Comparison of ENCODE assay signal across 12 mouse cellular contexts in the genomic region with DNA sequence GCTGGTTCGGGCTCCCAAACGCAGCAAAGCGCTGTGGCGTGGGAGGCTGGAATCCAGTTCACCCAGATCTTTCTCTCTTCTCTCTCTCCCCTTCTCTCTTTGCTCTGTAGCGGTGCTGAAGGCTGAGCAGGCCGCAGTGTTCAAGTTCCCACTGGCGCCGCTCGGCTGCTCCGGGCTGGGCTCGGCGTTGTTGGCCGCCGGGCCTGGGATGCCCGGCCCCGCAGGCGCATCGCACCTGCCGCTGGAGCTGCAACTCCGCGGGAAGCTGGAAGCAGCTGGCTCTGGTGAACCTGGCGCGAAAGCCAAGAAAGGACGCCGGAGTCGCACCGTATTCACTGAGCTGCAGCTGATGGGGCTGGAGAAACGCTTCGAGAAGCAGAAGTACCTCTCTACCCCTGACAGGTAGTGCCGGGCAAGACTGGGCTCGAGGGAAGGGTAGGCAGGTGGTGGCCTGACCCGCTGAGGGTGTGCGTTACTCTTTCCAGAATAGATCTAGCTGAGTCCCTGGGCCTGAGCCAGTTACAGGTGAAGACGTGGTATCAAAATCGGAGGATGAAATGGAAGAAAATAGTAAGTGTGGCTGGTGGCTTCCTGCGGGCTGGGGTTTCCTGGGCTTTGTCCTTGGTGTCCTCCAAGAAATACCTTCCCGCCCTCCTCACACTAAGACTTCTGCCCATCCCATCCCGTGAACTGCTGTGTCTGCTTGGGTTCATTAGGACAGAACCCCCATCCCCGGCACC. TPM values are rescaled to one million over a fixed set of nuclear protein-coding genes. Genes with fewer than 3 reads are reported as not detected.
DNase-seq lines count a peak whose midpoint lies in the region; ATAC-seq and TF ChIP-seq lines count a peak whose summit lies in the region.
"Had no signal": no experiment of that assay in that cellular context is flagged by ENCODE, and none has a peak within 500 bp of the region (broad histone marks: within the 10 kb centered on the region; RNA-seq: fewer than 3 reads in every experiment).

No protein-coding gene starts in this region.

- H3K4me2 ChIP-seq in hindbrain, embryonic 12.5 days (replicated peaks): no peak overlapping the region
- H3K4me2 ChIP-seq in hindbrain, embryonic 13.5 days: no peak overlapping the region
- H3K4me2 ChIP-seq in embryonic facial prominence, embryonic 14.5 days (ENCODE audit: low read depth, low read length): peak overlapping the region; percentile 73
- no peak overlapping the region for H3K4me2 ChIP-seq in midbrain, embryonic 12.5 days (replicated peaks)

- ATAC-seq in hindbrain, embryonic 12.5 days (ENCODE audit: low FRiP score): no peak
- ATAC-seq in hindbrain, embryonic 13.5 days (ENCODE audit: low FRiP score): no peak
- ATAC-seq in embryonic facial prominence, embryonic 14.5 days (ENCODE audit: low read depth): no peak
- no peak for ATAC-seq in midbrain, embryonic 12.5 days (ENCODE audit: low FRiP score, low read depth)
- ATAC-seq in monocyte, adult 5-6 weeks (replicated peaks; ENCODE audit: insufficient number of reproducible peaks, low FRiP score, low TSS enrichment, poor library complexity, severe bottlenecking): no peak

- peak; percentile 67 for DNase-seq in ZHBTc4 (ENCODE audit: low read depth, low spot score)
- DNase-seq in embryonic facial prominence, embryonic 14.5 days (ENCODE audit: low spot score): no peak
- DNase-seq in lung, adult 2 months: no peak
- no peak for DNase-seq in urinary bladder, postnatal 25 days (ENCODE audit: low spot score)
- DNase-seq: kidney, postnatal 10 days; left cerebral cortex, postnatal 4 days; right cerebral cortex, adult 18-20 months; thymus, adult 18-20 months had no signal

- H3K27ac ChIP-seq in hindbrain, embryonic 12.5 days: no peak overlapping the region
- no peak overlapping the region for H3K27ac ChIP-seq in hindbrain, embryonic 13.5 days
- no peak overlapping the region for H3K27ac ChIP-seq in embryonic facial prominence, embryonic 14.5 days (replicated peaks; ENCODE audit: low read depth, low read length)
- H3K27ac ChIP-seq in midbrain, embryonic 12.5 days (replicated peaks): no peak overlapping the region

- under 1% methylated on average over 39 of the region's 39 CpGs for WGBS in hindbrain, embryonic 12.5 days
- under 1% methylated on average over 39 of the region's 39 CpGs for WGBS in hindbrain, embryonic 13.5 days
- 2% methylated on average over 39 of the region's 39 CpGs for WGBS in embryonic facial prominence, embryonic 14.5 days
- WGBS in midbrain, embryonic 12.5 days: under 1% methylated on average over 39 of the region's 39 CpGs
- 6% methylated on average over 39 of the region's 39 CpGs for WGBS in lung, adult 2 months

- H3K36me3 ChIP-seq in hindbrain, embryonic 12.5 days: no peaks in the 10 kb centered on the region
- no peaks in the 10 kb centered on the region for H3K36me3 ChIP-seq in hindbrain, embryonic 13.5 days
- no peaks in the 10 kb centered on the region for H3K36me3 ChIP-seq in embryonic facial prominence, embryonic 14.5 days (ENCODE audit: control insufficient read depth, insufficient read depth, low read length)
- no peaks in the 10 kb centered on the region for H3K36me3 ChIP-seq in midbrain, embryonic 12.5 days

- H3K27me3 ChIP-seq in hindbrain, embryonic 12.5 days: peaks cover 98% of the 10 kb centered on the region
- H3K27me3 ChIP-seq in hindbrain, embryonic 13.5 days: peaks cover 100% of the 10 kb centered on the region
- peaks cover 96% of the 10 kb centered on the region for H3K27me3 ChIP-seq in embryonic facial prominence, embryonic 14.5 days (replicated peaks; ENCODE audit: control insufficient read depth, insufficient read depth, low read length)
- H3K27me3 ChIP-seq in midbrain, embryonic 12.5 days: peaks cover 100% of the 10 kb centered on the region

- H3K9ac ChIP-seq in hindbrain, embryonic 12.5 days: no peak overlapping the region
- no peak overlapping the region for H3K9ac ChIP-seq in hindbrain, embryonic 13.5 days
- H3K9ac ChIP-seq in embryonic facial prominence, embryonic 14.5 days (ENCODE audit: low read depth, low read length): peak overlapping the region; percentile 74
- no peak overlapping the region for H3K9ac ChIP-seq in midbrain, embryonic 12.5 days (replicated peaks)

- peak overlapping the region; percentile 6; the same call in 1 of the 2 replicates for H3K4me3 ChIP-seq in hindbrain, embryonic 12.5 days
- no peak overlapping the region for H3K4me3 ChIP-seq in hindbrain, embryonic 13.5 days
- peak overlapping the region; percentile 62 for H3K4me3 ChIP-seq in embryonic facial prominence, embryonic 14.5 days (ENCODE audit: low read depth, low read length)
- 0 out of 2 replicates have a peak overlapping the region, but pooled peaks have one; percentile 2 for H3K4me3 ChIP-seq in midbrain, embryonic 12.5 days
- no peak overlapping the region for H3K4me3 ChIP-seq in lung, adult 2 months (replicated peaks; ENCODE audit: extremely low read depth, low read depth, low read length)

- no peaks in the 10 kb centered on the region for H3K9me3 ChIP-seq in hindbrain, embryonic 12.5 days (replicated peaks)
- H3K9me3 ChIP-seq in hindbrain, embryonic 13.5 days: no peaks in the 10 kb centered on the region
- no peaks in the 10 kb centered on the region for H3K9me3 ChIP-seq in embryonic facial prominence, embryonic 14.5 days (ENCODE audit: control insufficient read depth, low read length)
- H3K9me3 ChIP-seq in midbrain, embryonic 12.5 days: no peaks in the 10 kb centered on the region

- no peak for TF ChIP-seq CTCF in lung, adult 2 months (IDR thresholded peaks at IDR 0.05; ENCODE audit: insufficient read depth, low read length)

- peaks cover 40% of the 10 kb centered on the region for H3K4me1 ChIP-seq in hindbrain, embryonic 12.5 days
- peaks cover 36% of the 10 kb centered on the region for H3K4me1 ChIP-seq in hindbrain, embryonic 13.5 days (replicated peaks)
- H3K4me1 ChIP-seq in embryonic facial prominence, embryonic 14.5 days (ENCODE audit: control insufficient read depth, insufficient read depth, low read length): peaks cover 13% of the 10 kb centered on the region; the same call in 1 of the 2 replicates
- H3K4me1 ChIP-seq in midbrain, embryonic 12.5 days: peaks cover 35% of the 10 kb centered on the region
- H3K4me1 ChIP-seq in lung, adult 2 months (ENCODE audit: control insufficient read depth, insufficient read depth, low read length): peaks cover 5% of the 10 kb centered on the region

- TF ChIP-seq POLR2A in lung, adult 2 months (IDR thresholded peaks at IDR 0.05; ENCODE audit: borderline replicate concordance, extremely low read depth, low read depth, low read length): no peak

RNA-seq across cellular contexts. Expression of a gene that starts 2.3 kb away (rescaled TPM):
- 5.6 and 5.7 TPM in 2 replicates for polyA plus RNA-seq in hindbrain, embryonic 12.5 days (2016; fragmentation: Nextera tagmentation; extraction: Ambion mirVana)
- 0.87 TPM in 1 of 2 replicates, not detected in the other for polyA plus RNA-seq in hindbrain, embryonic 13.5 days (2015; fragmentation: Nextera tagmentation; extraction: Ambion mirVana)
- 30.9 and 34.4 TPM in 2 replicates for polyA plus RNA-seq in embryonic facial prominence, embryonic 14.5 days (2014; fragmentation: Nextera tagmentation; extraction: Ambion mirVana)
- 0.21 and 0.29 TPM in 2 replicates for polyA plus RNA-seq in midbrain, embryonic 12.5 days (2016; fragmentation: Nextera tagmentation; extraction: Ambion mirVana)
- polyA plus RNA-seq in lung, adult 2 months (2012; rRNA removed): 0.12 and 0.21 TPM in 2 replicates
- total RNA-seq in monocyte, adult 5-6 weeks (2017): not detected in 3 replicates
- total RNA-seq: left cerebral cortex, postnatal 4 days had no signal

RNA-seq across cellular contexts. Expression of a gene that starts 39.6 kb away (rescaled TPM):
- 20.5 and 21.4 TPM in 2 replicates for polyA plus RNA-seq in hindbrain, embryonic 12.5 days (2016; fragmentation: Nextera tagmentation; extraction: Ambion mirVana)
- 15.1 and 15.9 TPM in 2 replicates for polyA plus RNA-seq in hindbrain, embryonic 13.5 days (2015; fragmentation: Nextera tagmentation; extraction: Ambion mirVana)
- polyA plus RNA-seq in embryonic facial prominence, embryonic 14.5 days (2014; fragmentation: Nextera tagmentation; extraction: Ambion mirVana): 15.6 and 19.4 TPM in 2 replicates
- polyA plus RNA-seq in midbrain, embryonic 12.5 days (2016; fragmentation: Nextera tagmentation; extraction: Ambion mirVana): 16.9 and 20.9 TPM in 2 replicates
- polyA plus RNA-seq in lung, adult 2 months (2012; rRNA removed): 2.4 and 3.8 TPM in 2 replicates
- total RNA-seq in monocyte, adult 5-6 weeks (2017): 1.3 to 2.7 TPM (median 1.5 TPM) in 3 replicates

Comparison
In these comparisons a context has a peak if more than half of its experiments do, and no peak if none do; other contexts are left out.
1. H3K4me3 ChIP-seq: peak in hindbrain, embryonic 12.5 days (single experiment), embryonic facial prominence, embryonic 14.5 days (single experiment) and midbrain, embryonic 12.5 days (single experiment); none in hindbrain, embryonic 13.5 days (single experiment) and lung, adult 2 months (single experiment).